Mouse (Mus musculus) brain, embryonic 14.5 days (tissue): ENCODE data around the gene Kcnip1.

Experiments used
- CTCF ChIP-seq: fragments of 200-500 bp; IDR thresholded peaks from 2 replicates; pipeline ENCODE4 v1.5.1; 2012; ENCODE audit warnings: inconsistent platforms, mild to moderate bottlenecking, moderate library complexity, borderline replicate concordance; ENCODE audit not compliant: insufficient read depth, insufficient read length; ENCODE audit errors: extremely low read depth
- POLR2A ChIP-seq: fragments of 200-500 bp; IDR thresholded peaks from 2 replicates; pipeline ENCODE4 v1.6.1; 2012; ENCODE audit warnings: mild to moderate bottlenecking, inconsistent platforms, borderline replicate concordance; ENCODE audit not compliant: poor library complexity, insufficient read depth, insufficient read length, severe bottlenecking; ENCODE audit errors: extremely low read depth

GRCm38 (mm10) chr11:33866775-33867174, 126.2 kb downstream of the Kcnip1 start:
- no peak for TF ChIP-seq CTCF
- no peak for TF ChIP-seq POLR2A
